Mouse (Mus musculus) lung, embryonic 16.5 days (tissue): ENCODE data around the gene Lcn5. TPM values are rescaled to one million over a fixed set of nuclear protein-coding genes. Genes with fewer than 3 reads are reported as not detected.

ENCODE experiments used
- polyA plus RNA-seq: library from polyadenylated mRNA; unstranded; fragments of >200 nt; fragmentation: Nextera tagmentation; extraction: Ambion mirVana; gene quantifications from 2 replicates; pipeline ENCODE4 v1.2.1, GENCODE M21; 2015

The Lcn5 gene
- polyA plus RNA-seq, 1 experiment from 2014 or later, result not detected

Other genes starting within 250 kb of the Lcn5 start
- 0.10 and 0.15 TPM in 2 replicates for gene Fut7, start 234.7 kb upstream of the Lcn5 start, polyA plus RNA-seq
- 4.9 and 5.4 TPM in 2 replicates for gene Abca2, start 229.2 kb upstream of the Lcn5 start, polyA plus RNA-seq
- gene Clic3, start 201.1 kb upstream of the Lcn5 start, polyA plus RNA-seq, result 139 and 180 TPM in 2 replicates
- 37.9 and 44.8 TPM in 2 replicates for gene Paxx, start 196.9 kb upstream of the Lcn5 start, polyA plus RNA-seq
- 10.7 and 16.5 TPM in 2 replicates for gene Ptgds, start 187.9 kb upstream of the Lcn5 start, polyA plus RNA-seq
- not detected in 2 replicates for gene Lcn12, start 164.0 kb upstream of the Lcn5 start, polyA plus RNA-seq
- gene Fbxw5, start 157.2 kb upstream of the Lcn5 start, polyA plus RNA-seq, result 80.8 and 81.1 TPM in 2 replicates
- 6.5 and 7.3 TPM in 2 replicates for gene C8g, start 156.2 kb upstream of the Lcn5 start, polyA plus RNA-seq
- gene Traf2, start 111.0 kb upstream of the Lcn5 start, polyA plus RNA-seq, result 38.2 and 39.1 TPM in 2 replicates
- 319 and 355 TPM in 2 replicates for gene Edf1, start 100.1 kb upstream of the Lcn5 start, polyA plus RNA-seq
- gene Mamdc4, start 83.1 kb upstream of the Lcn5 start, polyA plus RNA-seq, result 3.1 and 8.2 TPM in 2 replicates
- 164 and 167 TPM in 2 replicates for gene Phpt1, start 82.7 kb upstream of the Lcn5 start, polyA plus RNA-seq
- gene Ajm1, start 76.2 kb upstream of the Lcn5 start, polyA plus RNA-seq, result 0.21 TPM in 1 of 2 replicates, not detected in the other
- 60.7 and 61.8 TPM in 2 replicates for gene Rabl6, start 49.4 kb upstream of the Lcn5 start, polyA plus RNA-seq
- gene Ccdc183, start 40.3 kb upstream of the Lcn5 start, polyA plus RNA-seq, result 0.14 and 0.15 TPM in 2 replicates
- 30.5 and 35.6 TPM in 2 replicates for gene Tmem141, start 35.9 kb upstream of the Lcn5 start, polyA plus RNA-seq
- 3.5 and 10.6 TPM in 2 replicates for gene Fcna, start 29.9 kb upstream of the Lcn5 start, polyA plus RNA-seq
- 0.33 TPM in 1 of 2 replicates, not detected in the other for gene Lcn8, start 4.8 kb upstream of the Lcn5 start, polyA plus RNA-seq
- gene Lcn6, start 18.8 kb downstream of the Lcn5 start, polyA plus RNA-seq, result not detected in 2 replicates
- gene Lcn10, start 24.8 kb downstream of the Lcn5 start, polyA plus RNA-seq, result not detected in 2 replicates
- not detected in 2 replicates for gene Obp2a, start 42.1 kb downstream of the Lcn5 start, polyA plus RNA-seq
- gene Bmyc, start 48.8 kb downstream of the Lcn5 start, polyA plus RNA-seq, result 60.2 and 63.4 TPM in 2 replicates
- not detected in 2 replicates for gene Obp2b, start 79.1 kb downstream of the Lcn5 start, polyA plus RNA-seq
- gene Lcn3, start 107.6 kb downstream of the Lcn5 start, polyA plus RNA-seq, result not detected in 2 replicates
- not detected in 2 replicates for gene Lcn11, start 119.1 kb downstream of the Lcn5 start, polyA plus RNA-seq
- not detected in 2 replicates for gene Gm13539, start 124.3 kb downstream of the Lcn5 start, polyA plus RNA-seq
- gene Glt6d1, start 157.9 kb downstream of the Lcn5 start, polyA plus RNA-seq, result not detected in 2 replicates
- not detected in 2 replicates for gene Lcn9, start 165.2 kb downstream of the Lcn5 start, polyA plus RNA-seq
- gene Sohlh1, start 189.3 kb downstream of the Lcn5 start, polyA plus RNA-seq, result not detected in 2 replicates
- gene Kcnt1, start 205.8 kb downstream of the Lcn5 start, polyA plus RNA-seq, result 0.24 and 0.46 TPM in 2 replicates